Mouse (Mus musculus): ENCODE results near the gene Fndc8. TPM values are rescaled to one million over a fixed set of nuclear protein-coding genes. Genes with fewer than 3 reads are reported as not detected.

Gene Fndc8
- polyA plus RNA-seq, 1 experiment, result 0.11 TPM

GRCm38 (mm10) chr11:82865957-82866356 lies 26.0 kb upstream of the Fndc8 start:
- WGBS, result 87% methylated on average over 10 of the region's 10 CpGs
- peaks cover 7% of the 10 kb centered on the region for H3K4me1 ChIP-seq (ENCODE audit: control insufficient read depth, insufficient read depth, low read length)
- H3K4me3 ChIP-seq (replicated peaks; ENCODE audit: extremely low read depth, low read depth, low read length), result no peak overlapping the region
- TF ChIP-seq POLR2A (IDR thresholded peaks at IDR 0.05; ENCODE audit: borderline replicate concordance, extremely low read depth, low read depth, low read length), result no peak
- TF ChIP-seq CTCF (IDR thresholded peaks at IDR 0.05; ENCODE audit: insufficient read depth, low read length), result no peak
- DNase-seq, result no peak

- no peak for DNase-seq
- peaks cover 5% of the 10 kb centered on the region for H3K4me1 ChIP-seq (ENCODE audit: control insufficient read depth, insufficient read depth, low read length)
- WGBS, result 35% methylated on average over 7 of the region's 7 CpGs
- no peak overlapping the region for H3K4me3 ChIP-seq (replicated peaks; ENCODE audit: extremely low read depth, low read depth, low read length)
- TF ChIP-seq POLR2A (IDR thresholded peaks at IDR 0.05; ENCODE audit: borderline replicate concordance, extremely low read depth, low read depth, low read length) (no peak), CTCF (IDR thresholded peaks at IDR 0.05; ENCODE audit: insufficient read depth, low read length) (no peak)
Measured at GRCm38 (mm10) chr11:82866850-82867564, 24.9 kb upstream of the Fndc8 start.

DNA sequence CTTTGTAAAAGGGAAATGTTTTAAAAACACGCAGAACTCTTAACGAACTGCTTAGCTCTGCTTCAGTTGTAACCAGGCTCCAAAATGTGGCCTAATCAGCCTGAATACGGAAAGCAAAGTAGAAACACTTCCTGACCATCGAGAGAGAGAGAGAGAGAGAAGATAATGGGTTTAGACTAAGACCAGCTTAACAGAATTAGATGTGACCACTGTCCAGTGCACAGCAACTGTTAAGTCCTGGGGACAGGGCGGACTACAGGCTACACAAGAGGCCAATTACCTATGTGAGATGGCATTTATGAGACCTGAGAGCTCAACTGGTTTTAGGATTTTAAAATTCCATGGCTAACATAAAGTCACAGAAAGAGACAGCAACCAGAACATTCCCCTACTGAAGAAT lies 24.0 kb upstream of the Fndc8 start:
- 76% methylated on average over 5 of the region's 5 CpGs for WGBS
- DNase-seq, result no peak
- no peak overlapping the region for H3K4me3 ChIP-seq (replicated peaks; ENCODE audit: extremely low read depth, low read depth, low read length)
- peaks cover 5% of the 10 kb centered on the region for H3K4me1 ChIP-seq (ENCODE audit: control insufficient read depth, insufficient read depth, low read length)
- TF ChIP-seq CTCF (IDR thresholded peaks at IDR 0.05; ENCODE audit: insufficient read depth, low read length) (no peak), POLR2A (IDR thresholded peaks at IDR 0.05; ENCODE audit: borderline replicate concordance, extremely low read depth, low read depth, low read length) (no peak)

DNA sequence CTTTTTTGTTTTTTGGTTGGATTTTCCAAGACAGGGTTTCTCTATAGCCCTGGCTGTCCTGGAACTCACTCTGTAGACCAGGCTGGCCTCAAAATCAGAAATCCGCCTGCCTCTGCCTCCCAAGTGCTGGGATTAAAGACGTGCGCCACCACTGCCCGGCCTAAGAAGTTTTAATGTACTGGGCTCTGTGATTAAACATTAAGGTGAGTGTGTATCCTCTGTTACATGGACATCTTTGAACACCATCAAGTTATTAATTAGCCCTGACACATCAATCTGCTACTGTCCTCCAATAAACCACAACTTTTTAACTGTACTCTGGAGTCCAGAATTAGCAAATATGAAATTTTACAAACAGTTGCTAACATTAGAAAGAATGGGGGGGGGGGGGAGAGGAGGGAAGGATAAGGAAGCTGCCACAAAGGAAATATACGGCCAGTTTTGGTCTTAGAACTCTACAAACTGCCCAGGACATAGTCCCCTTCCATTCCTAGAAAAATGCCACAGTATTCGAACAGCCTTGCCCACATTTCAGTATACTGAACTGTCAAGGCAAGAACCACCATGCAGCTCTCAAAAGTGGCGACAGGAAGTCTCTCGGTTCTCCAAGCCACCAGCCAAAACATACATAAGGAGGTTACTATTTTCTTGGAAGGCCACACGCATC lies 22.3 kb upstream of the Fndc8 start:
- no peak for DNase-seq
- Histone ChIP-seq H3K4me3 (replicated peaks; ENCODE audit: extremely low read depth, low read depth, low read length) (peak overlapping the region; percentile 86), H3K4me1 (ENCODE audit: control insufficient read depth, insufficient read depth, low read length) (peaks cover 5% of the 10 kb centered on the region)
- TF ChIP-seq CTCF (IDR thresholded peaks at IDR 0.05; ENCODE audit: insufficient read depth, low read length) (no peak), POLR2A (IDR thresholded peaks at IDR 0.05; ENCODE audit: borderline replicate concordance, extremely low read depth, low read depth, low read length) (no peak)
- 50% methylated on average over 9 of the region's 9 CpGs for WGBS

- TF ChIP-seq POLR2A (IDR thresholded peaks at IDR 0.05; ENCODE audit: borderline replicate concordance, extremely low read depth, low read depth, low read length) (0 out of 2 replicates have a peak, but pooled peaks have one; percentile 16), CTCF (IDR thresholded peaks at IDR 0.05; ENCODE audit: insufficient read depth, low read length) (no peak)
- peak; percentile 66 for DNase-seq
- H3K4me1 ChIP-seq (ENCODE audit: control insufficient read depth, insufficient read depth, low read length), result peaks cover 5% of the 10 kb centered on the region
- H3K4me3 ChIP-seq (replicated peaks; ENCODE audit: extremely low read depth, low read depth, low read length), result peak overlapping the region; percentile 86
- WGBS, result 1% methylated on average over 36 of the region's 36 CpGs
Measured at GRCm38 (mm10) chr11:82870173-82871030, 21.5 kb upstream of the Fndc8 start.

DNA sequence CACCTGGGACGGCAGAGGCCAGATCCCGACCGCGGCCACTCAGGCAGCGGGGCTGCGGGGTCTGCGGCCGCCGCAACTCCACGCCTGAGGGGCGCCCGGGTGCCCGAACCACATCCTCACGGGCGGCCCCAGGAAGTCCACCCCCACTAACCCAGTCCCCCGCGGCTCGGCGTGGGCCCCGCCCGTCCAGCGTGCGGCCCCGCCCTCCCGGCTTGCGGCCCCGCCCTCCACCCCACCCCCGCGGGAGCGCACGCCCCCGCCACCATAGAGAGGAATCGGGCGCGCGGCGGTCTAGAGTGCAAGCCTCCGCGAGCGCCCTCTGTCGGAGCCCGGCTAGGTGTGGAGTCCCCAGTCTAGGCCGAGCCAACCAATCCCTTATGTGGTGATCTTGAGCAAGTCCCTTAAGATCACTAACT lies 20.9 kb upstream of the Fndc8 start, which contains the start of gene Rffl:
Gene Rffl, minus strand, starts transcription at position 180 of the 416 bp plus-strand sequence.
- Histone ChIP-seq H3K4me1 (ENCODE audit: control insufficient read depth, insufficient read depth, low read length) (peaks cover 5% of the 10 kb centered on the region), H3K4me3 (replicated peaks; ENCODE audit: extremely low read depth, low read depth, low read length) (peak within 1 kb of the TSS; percentile 86)
- DNase-seq, result peak; percentile 89
- under 1% methylated on average over 34 of the region's 43 CpGs for WGBS
- TF ChIP-seq CTCF (IDR thresholded peaks at IDR 0.05; ENCODE audit: insufficient read depth, low read length) (peak; percentile 61), POLR2A (IDR thresholded peaks at IDR 0.05; ENCODE audit: borderline replicate concordance, extremely low read depth, low read depth, low read length) (peak; percentile 26; the same call in 1 of the 2 replicates)

DNA sequence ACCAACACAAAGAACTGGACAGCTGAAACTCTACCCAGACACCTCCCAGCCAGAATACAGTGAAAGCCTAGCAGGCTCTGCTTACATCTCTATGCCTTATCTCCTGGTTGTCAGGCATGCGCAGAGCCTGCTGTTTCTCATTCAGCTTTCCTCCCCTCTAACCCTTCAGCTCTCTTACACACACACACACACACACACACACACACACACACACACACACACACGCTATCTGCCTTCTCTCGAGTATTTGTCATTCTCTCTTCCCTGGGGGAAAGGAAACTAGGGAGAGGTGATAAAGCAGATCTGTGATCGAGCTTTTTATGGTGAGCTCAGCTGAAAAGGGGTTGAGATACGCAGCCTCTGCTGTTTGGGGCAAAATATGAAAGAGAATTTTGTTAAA lies 17.0 kb upstream of the Fndc8 start:
- TF ChIP-seq CTCF (IDR thresholded peaks at IDR 0.05; ENCODE audit: insufficient read depth, low read length) (no peak), POLR2A (IDR thresholded peaks at IDR 0.05; ENCODE audit: borderline replicate concordance, extremely low read depth, low read depth, low read length) (no peak)
- WGBS, result 56% methylated on average over 5 of the region's 5 CpGs
- Histone ChIP-seq H3K4me3 (replicated peaks; ENCODE audit: extremely low read depth, low read depth, low read length) (no peak overlapping the region), H3K4me1 (ENCODE audit: control insufficient read depth, insufficient read depth, low read length) (peaks cover under 1% of the 10 kb centered on the region; the same call in 1 of the 2 replicates)
- no peak for DNase-seq

GRCm38 (mm10) chr11:82875631-82876030 lies 16.3 kb upstream of the Fndc8 start:
- no peak for DNase-seq

GRCm38 (mm10) chr11:82877726-82878344 lies 14.1 kb upstream of the Fndc8 start:
- no peak for TF ChIP-seq CTCF (IDR thresholded peaks at IDR 0.05; ENCODE audit: insufficient read depth, low read length)
- no peak for TF ChIP-seq POLR2A (IDR thresholded peaks at IDR 0.05; ENCODE audit: borderline replicate concordance, extremely low read depth, low read depth, low read length)
- no peak for DNase-seq
- Histone ChIP-seq H3K4me1 (ENCODE audit: control insufficient read depth, insufficient read depth, low read length) (no peaks in the 10 kb centered on the region), H3K4me3 (replicated peaks; ENCODE audit: extremely low read depth, low read depth, low read length) (no peak overlapping the region)
- WGBS, result 89% methylated on average over 7 of the region's 7 CpGs

More at GRCm38 (mm10) chr11:82875631-82876030, 16.3 kb upstream of the Fndc8 start:
- TF ChIP-seq CTCF (IDR thresholded peaks at IDR 0.05; ENCODE audit: insufficient read depth, low read length), result no peak
- no peak for TF ChIP-seq POLR2A (IDR thresholded peaks at IDR 0.05; ENCODE audit: borderline replicate concordance, extremely low read depth, low read depth, low read length)
- no peaks in the 10 kb centered on the region for H3K4me1 ChIP-seq (ENCODE audit: control insufficient read depth, insufficient read depth, low read length)
- no peak overlapping the region for H3K4me3 ChIP-seq (replicated peaks; ENCODE audit: extremely low read depth, low read depth, low read length)
- WGBS, result 94% methylated on average over 5 of the region's 5 CpGs
